Mouse (Mus musculus): ENCODE data around the gene Rps11. TPM values are rescaled to one million over a fixed set of nuclear protein-coding genes. Genes with fewer than 3 reads are reported as not detected.

Gene Rps11
- polyA plus RNA-seq, 1 experiment from 2014 or later, result 960 TPM

DNA sequence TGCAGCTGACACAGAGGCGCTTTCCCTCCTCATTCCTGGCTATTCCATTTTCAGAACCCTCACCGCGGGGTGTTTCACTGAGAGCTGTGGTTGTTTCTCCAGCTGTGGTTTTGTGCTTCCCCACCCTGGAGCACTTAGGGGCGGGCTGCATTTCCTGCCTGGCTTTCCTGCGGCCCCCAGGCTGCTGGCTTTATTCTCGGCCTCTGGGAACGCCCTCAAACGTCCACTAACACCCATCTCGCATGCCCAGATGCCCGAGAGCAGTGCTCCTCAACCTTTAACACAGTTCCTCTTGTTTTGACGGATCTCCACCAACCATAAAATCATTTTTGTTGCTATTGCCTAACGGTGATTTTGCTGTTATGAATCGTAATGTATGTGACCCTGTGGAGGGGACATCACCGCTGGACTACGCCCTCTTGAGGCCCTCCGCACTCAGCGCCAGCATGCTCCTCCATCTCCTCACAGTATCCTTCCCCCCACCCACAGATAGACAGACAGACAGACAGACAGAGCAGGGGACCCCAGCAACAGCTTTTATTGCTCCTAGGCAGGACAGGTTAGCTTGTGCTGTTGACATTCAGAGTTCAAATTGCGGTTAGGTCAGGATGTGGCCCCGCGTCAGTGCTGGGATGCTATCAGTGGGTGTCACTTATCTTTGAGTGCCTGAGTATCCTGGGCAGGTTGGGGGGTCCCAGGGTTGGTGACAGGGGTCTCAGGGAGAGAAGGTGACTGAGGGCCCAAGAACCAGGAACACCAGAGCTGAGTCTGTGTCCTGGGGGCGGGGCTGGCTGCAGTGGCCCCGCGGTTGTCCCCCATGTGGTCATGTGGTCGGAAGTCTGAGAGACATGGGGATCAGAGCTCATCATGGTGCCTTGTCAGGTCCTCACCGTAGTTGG lies 41.6 kb downstream of the Rps11 start:
- DNase-seq (peak; percentile 24), ATAC-seq (ENCODE audit: low FRiP score, low TSS enrichment) (no peak)
- Histone ChIP-seq H3K4me3 (replicated peaks; ENCODE audit: low read depth, low read length) (no peak overlapping the region), H3K4me1 (ENCODE audit: control insufficient read depth, insufficient read depth, low read length) (no peaks in the 10 kb centered on the region), H3K27me3 (ENCODE audit: control insufficient read depth, insufficient read depth, low read length) (no peaks in the 10 kb centered on the region), H3K36me3 (ENCODE audit: control insufficient read depth, insufficient read depth, low read length) (peaks cover 10% of the 10 kb centered on the region), H3K4me2 (ENCODE audit: low read length) (no peak overlapping the region), H3K9me3 (ENCODE audit: control insufficient read depth, low read length) (no peaks in the 10 kb centered on the region), H3K27ac (replicated peaks; ENCODE audit: low read depth, low read length) (peak overlapping the region; percentile 49; the same call in 1 of the 2 replicates), H3K9ac (replicated peaks; ENCODE audit: low read length) (0 out of 2 replicates have a peak overlapping the region, but pooled peaks have one; percentile 12)
- 80% methylated on average over 25 of the region's 25 CpGs for WGBS

DNA sequence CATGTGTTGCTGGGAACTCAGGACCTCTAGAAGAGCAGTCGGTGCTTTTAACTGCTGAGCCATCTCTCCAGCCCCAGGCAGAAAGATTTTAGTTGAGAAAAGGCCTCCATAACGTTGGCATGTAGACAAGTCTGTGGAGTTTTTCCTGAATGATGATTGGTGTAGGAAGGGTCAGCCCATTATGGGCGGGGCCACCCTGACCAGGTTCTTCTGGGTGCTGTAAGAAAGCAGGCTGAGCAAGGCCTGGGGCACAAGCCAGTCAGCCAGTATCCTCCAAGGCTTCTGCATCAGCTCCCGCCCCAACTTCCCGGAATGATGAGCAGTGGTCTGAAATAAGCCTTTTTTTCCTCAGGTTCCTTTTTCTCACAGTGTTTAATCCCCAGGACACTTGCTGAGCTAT lies 43.2 kb downstream of the Rps11 start:
- DNase-seq, result no peak
- 47% methylated on average over 5 of the region's 5 CpGs for WGBS

DNA sequence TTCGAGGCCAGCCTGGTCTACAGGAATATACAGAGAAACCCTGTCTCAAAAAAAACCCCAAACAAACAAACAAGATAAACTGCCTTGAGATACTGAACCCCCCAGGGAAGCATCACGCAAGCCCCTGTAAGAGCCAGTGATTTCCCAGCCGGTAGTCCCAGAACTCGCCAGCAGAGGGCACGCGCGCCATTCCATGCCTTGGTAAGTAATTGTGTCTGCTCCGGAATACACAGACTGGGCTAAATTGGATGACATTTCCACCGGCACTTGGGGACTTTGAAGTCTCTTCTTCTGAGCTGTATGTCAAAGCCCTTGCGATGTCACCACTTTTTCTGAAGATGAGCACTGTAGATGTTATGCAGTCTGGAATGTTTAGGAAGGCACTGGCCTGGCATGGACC lies 44.4 kb downstream of the Rps11 start:
- no peak overlapping the region for H3K9ac ChIP-seq (replicated peaks; ENCODE audit: low read length)
- no peak overlapping the region for H3K4me3 ChIP-seq (replicated peaks; ENCODE audit: low read depth, low read length)
- H3K36me3 ChIP-seq (ENCODE audit: control insufficient read depth, insufficient read depth, low read length), result peaks cover 30% of the 10 kb centered on the region
- no peaks in the 10 kb centered on the region for H3K9me3 ChIP-seq (ENCODE audit: control insufficient read depth, low read length)
- no peak overlapping the region for H3K4me2 ChIP-seq (ENCODE audit: low read length)
- H3K27me3 ChIP-seq (ENCODE audit: control insufficient read depth, insufficient read depth, low read length), result no peaks in the 10 kb centered on the region
- no peak overlapping the region for H3K27ac ChIP-seq (replicated peaks; ENCODE audit: low read depth, low read length)
- 0% methylated on average over 10 of the region's 10 CpGs for WGBS
- no peaks in the 10 kb centered on the region for H3K4me1 ChIP-seq (ENCODE audit: control insufficient read depth, insufficient read depth, low read length)
- ATAC-seq (ENCODE audit: low FRiP score, low TSS enrichment) (peak; percentile 41; the same call in 1 of the 2 replicates), DNase-seq (peak; percentile 95)

More for the DNA sequence above, 43.2 kb downstream of the Rps11 start:
- Histone ChIP-seq H3K27ac (replicated peaks; ENCODE audit: low read depth, low read length) (no peak overlapping the region), H3K4me3 (replicated peaks; ENCODE audit: low read depth, low read length) (no peak overlapping the region), H3K27me3 (ENCODE audit: control insufficient read depth, insufficient read depth, low read length) (no peaks in the 10 kb centered on the region), H3K9me3 (ENCODE audit: control insufficient read depth, low read length) (no peaks in the 10 kb centered on the region), H3K4me2 (ENCODE audit: low read length) (no peak overlapping the region), H3K4me1 (ENCODE audit: control insufficient read depth, insufficient read depth, low read length) (no peaks in the 10 kb centered on the region), H3K9ac (replicated peaks; ENCODE audit: low read length) (no peak overlapping the region), H3K36me3 (ENCODE audit: control insufficient read depth, insufficient read depth, low read length) (peaks cover 18% of the 10 kb centered on the region; the same call in 1 of the 2 replicates)
- no peak for ATAC-seq (ENCODE audit: low FRiP score, low TSS enrichment)

DNA sequence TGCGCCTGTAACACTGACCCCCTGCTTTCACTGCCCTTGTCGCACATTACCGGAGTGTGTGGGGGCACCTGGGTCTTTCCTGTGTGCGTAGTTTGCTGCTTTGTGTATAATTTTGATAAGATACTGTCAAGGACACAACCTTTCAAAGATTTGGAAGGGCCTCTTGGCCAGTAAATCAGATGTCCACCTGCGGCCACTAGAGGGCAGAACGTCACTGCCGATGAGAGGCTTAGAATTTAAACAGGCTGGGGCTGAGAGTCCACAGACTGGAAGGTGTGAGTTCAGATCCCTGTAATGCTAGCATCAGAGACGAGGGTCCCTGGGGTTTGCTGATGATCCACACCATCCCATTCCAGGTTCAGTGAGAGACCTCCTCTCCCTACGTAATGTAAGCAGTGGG lies 45.7 kb downstream of the Rps11 start:
- 40% methylated on average over 9 of the region's 9 CpGs for WGBS
- H3K27ac ChIP-seq (replicated peaks; ENCODE audit: low read depth, low read length), result no peak overlapping the region
- H3K4me3 ChIP-seq (replicated peaks; ENCODE audit: low read depth, low read length), result no peak overlapping the region
- no peaks in the 10 kb centered on the region for H3K4me1 ChIP-seq (ENCODE audit: control insufficient read depth, insufficient read depth, low read length)
- H3K27me3 ChIP-seq (ENCODE audit: control insufficient read depth, insufficient read depth, low read length), result no peaks in the 10 kb centered on the region
- H3K9me3 ChIP-seq (ENCODE audit: control insufficient read depth, low read length), result no peaks in the 10 kb centered on the region
- no peak overlapping the region for H3K9ac ChIP-seq (replicated peaks; ENCODE audit: low read length)
- DNase-seq (peak; percentile 85), ATAC-seq (ENCODE audit: low FRiP score, low TSS enrichment) (no peak; the same call in 1 of the 2 replicates)
- H3K4me2 ChIP-seq (ENCODE audit: low read length), result no peak overlapping the region
- H3K36me3 ChIP-seq (ENCODE audit: control insufficient read depth, insufficient read depth, low read length), result peaks cover 33% of the 10 kb centered on the region

DNA sequence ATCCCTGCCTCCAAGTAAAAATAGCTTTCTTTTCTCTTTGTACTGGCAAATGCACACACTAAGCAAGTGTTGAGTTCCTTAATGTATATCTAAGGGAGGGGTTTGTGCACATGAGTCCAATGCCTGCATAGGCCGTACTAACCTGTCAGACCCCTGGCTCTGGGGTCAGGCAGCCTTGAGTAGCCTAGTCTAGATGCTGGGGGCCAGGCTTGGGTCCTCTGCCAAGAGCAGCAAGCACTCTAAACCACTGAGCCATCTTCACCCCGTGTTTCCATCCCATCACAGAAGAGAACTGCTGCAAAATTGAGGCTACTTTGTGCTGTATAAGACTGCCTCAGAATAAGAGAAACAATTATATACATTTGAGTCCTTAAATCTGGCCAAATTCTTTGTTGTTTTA lies 46.4 kb downstream of the Rps11 start:
- 92% methylated on average over 2 of the region's 2 CpGs for WGBS
- no peak overlapping the region for H3K4me2 ChIP-seq (ENCODE audit: low read length)
- no peak for DNase-seq
- H3K36me3 ChIP-seq (ENCODE audit: control insufficient read depth, insufficient read depth, low read length), result peaks cover 33% of the 10 kb centered on the region
- H3K27ac ChIP-seq (replicated peaks; ENCODE audit: low read depth, low read length), result no peak overlapping the region
- no peaks in the 10 kb centered on the region for H3K4me1 ChIP-seq (ENCODE audit: control insufficient read depth, insufficient read depth, low read length)
- no peak overlapping the region for H3K9ac ChIP-seq (replicated peaks; ENCODE audit: low read length)
- no peaks in the 10 kb centered on the region for H3K9me3 ChIP-seq (ENCODE audit: control insufficient read depth, low read length)
- no peak overlapping the region for H3K4me3 ChIP-seq (replicated peaks; ENCODE audit: low read depth, low read length)
- H3K27me3 ChIP-seq (ENCODE audit: control insufficient read depth, insufficient read depth, low read length), result no peaks in the 10 kb centered on the region
- ATAC-seq (ENCODE audit: low FRiP score, low TSS enrichment), result no peak

DNA sequence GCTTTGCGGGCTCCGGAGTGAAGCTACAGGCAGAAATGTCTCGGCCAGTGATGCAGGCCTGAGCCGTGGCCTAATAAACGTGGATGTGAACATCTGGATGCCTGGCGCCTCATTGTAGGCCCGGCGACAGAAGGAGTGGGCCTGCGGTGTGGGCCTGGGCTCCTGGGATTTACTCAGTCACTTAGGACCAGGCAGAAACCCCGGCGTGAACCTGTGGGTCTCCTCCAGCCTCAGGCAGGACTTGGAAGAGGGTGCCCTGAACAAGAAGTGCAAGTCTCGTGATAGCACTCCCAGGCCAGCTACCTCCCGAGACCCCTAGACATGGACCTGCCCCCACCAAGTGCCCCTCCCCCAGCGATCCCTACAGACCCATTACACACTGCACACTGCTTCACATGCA lies 46.9 kb downstream of the Rps11 start:
- no peaks in the 10 kb centered on the region for H3K4me1 ChIP-seq (ENCODE audit: control insufficient read depth, insufficient read depth, low read length)
- H3K4me2 ChIP-seq (ENCODE audit: low read length), result no peak overlapping the region
- no peak overlapping the region for H3K27ac ChIP-seq (replicated peaks; ENCODE audit: low read depth, low read length)
- ATAC-seq (ENCODE audit: low FRiP score, low TSS enrichment) (no peak), DNase-seq (no peak)
- peaks cover 33% of the 10 kb centered on the region for H3K36me3 ChIP-seq (ENCODE audit: control insufficient read depth, insufficient read depth, low read length)
- no peaks in the 10 kb centered on the region for H3K9me3 ChIP-seq (ENCODE audit: control insufficient read depth, low read length)
- H3K27me3 ChIP-seq (ENCODE audit: control insufficient read depth, insufficient read depth, low read length), result no peaks in the 10 kb centered on the region
- no peak overlapping the region for H3K9ac ChIP-seq (replicated peaks; ENCODE audit: low read length)
- no peak overlapping the region for H3K4me3 ChIP-seq (replicated peaks; ENCODE audit: low read depth, low read length)
- 89% methylated on average over 14 of the region's 14 CpGs for WGBS

DNA sequence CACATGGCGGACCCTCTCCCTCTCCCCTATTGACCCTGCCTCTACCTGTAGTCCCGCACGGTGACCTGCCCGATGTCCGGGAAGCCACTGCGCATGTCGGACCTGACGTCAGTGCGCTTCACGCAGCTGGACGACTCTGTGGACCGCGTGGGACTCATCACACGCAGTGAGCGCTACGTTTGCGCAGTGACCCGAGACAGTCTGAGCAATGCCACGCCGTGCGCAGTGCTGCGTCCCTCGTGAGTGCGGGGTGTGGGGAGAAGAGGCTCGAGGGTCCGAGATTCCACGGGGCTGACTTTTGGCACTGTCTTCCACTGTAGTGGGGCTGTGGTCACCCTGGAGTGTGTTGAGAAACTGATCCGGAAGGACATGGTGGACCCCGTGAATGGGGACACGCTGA lies 47.7 kb downstream of the Rps11 start:
- no peaks in the 10 kb centered on the region for H3K27me3 ChIP-seq (ENCODE audit: control insufficient read depth, insufficient read depth, low read length)
- ATAC-seq (ENCODE audit: low FRiP score, low TSS enrichment), result no peak
- H3K9ac ChIP-seq (replicated peaks; ENCODE audit: low read length), result no peak overlapping the region
- no peaks in the 10 kb centered on the region for H3K9me3 ChIP-seq (ENCODE audit: control insufficient read depth, low read length)
- no peak overlapping the region for H3K4me2 ChIP-seq (ENCODE audit: low read length)
- H3K27ac ChIP-seq (replicated peaks; ENCODE audit: low read depth, low read length), result no peak overlapping the region
- 92% methylated on average over 30 of the region's 30 CpGs for whole genome bisulfite sequencing
- peaks cover 33% of the 10 kb centered on the region for H3K36me3 ChIP-seq (ENCODE audit: control insufficient read depth, insufficient read depth, low read length)
- H3K4me1 ChIP-seq (ENCODE audit: control insufficient read depth, insufficient read depth, low read length), result no peaks in the 10 kb centered on the region
- no peak for DNase-seq
- H3K4me3 ChIP-seq (replicated peaks; ENCODE audit: low read depth, low read length), result no peak overlapping the region

DNA sequence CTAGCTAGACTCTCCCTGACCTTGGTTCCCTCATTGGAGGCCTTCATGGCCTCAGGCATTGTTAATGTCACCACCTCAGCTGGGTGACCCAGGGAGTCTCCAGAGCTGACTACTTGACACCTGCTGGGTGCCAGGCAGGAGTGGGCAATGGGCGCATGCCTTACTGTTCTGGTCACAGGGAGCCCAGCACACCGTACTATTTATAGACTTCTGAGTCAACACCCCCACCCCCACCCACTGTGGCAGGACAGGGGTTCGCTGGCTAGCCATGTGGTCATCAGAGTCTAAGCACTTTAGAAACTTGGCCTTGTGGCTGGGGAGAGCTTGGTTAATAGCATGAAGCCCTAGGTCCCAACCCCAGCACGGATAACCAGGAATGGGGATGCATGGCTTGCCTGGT lies 48.8 kb downstream of the Rps11 start:
- Histone ChIP-seq H3K4me3 (replicated peaks; ENCODE audit: low read depth, low read length) (no peak overlapping the region), H3K27ac (replicated peaks; ENCODE audit: low read depth, low read length) (no peak overlapping the region), H3K36me3 (ENCODE audit: control insufficient read depth, insufficient read depth, low read length) (peaks cover 33% of the 10 kb centered on the region), H3K4me2 (ENCODE audit: low read length) (no peak overlapping the region), H3K27me3 (ENCODE audit: control insufficient read depth, insufficient read depth, low read length) (no peaks in the 10 kb centered on the region), H3K9ac (replicated peaks; ENCODE audit: low read length) (no peak overlapping the region), H3K9me3 (ENCODE audit: control insufficient read depth, low read length) (no peaks in the 10 kb centered on the region), H3K4me1 (ENCODE audit: control insufficient read depth, insufficient read depth, low read length) (no peaks in the 10 kb centered on the region)
- no peak for DNase-seq
- no peak for ATAC-seq (ENCODE audit: low FRiP score, low TSS enrichment)
- WGBS, result 89% methylated on average over 4 of the region's 4 CpGs

DNA sequence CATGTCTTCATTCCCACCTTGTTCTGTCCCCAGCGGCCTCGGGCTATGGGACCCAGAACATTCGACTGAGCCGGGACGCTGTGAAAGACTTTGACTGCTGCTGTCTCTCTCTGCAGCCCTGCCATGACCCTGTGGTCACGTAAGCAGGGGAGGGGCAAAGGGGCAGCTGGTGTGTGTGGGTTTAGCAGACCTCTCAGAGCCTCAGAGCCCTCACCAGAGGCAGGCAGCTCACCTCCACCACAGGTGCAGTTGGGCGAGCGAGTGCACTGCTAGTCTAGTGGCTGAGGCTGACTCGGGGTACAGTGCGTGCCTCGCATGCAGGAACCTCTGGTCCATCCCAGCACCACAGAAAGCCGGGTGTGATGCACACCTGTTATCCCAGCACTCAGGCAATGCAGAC lies 50.3 kb downstream of the Rps11 start:
- H3K4me1 ChIP-seq (ENCODE audit: control insufficient read depth, insufficient read depth, low read length), result no peaks in the 10 kb centered on the region
- WGBS, result 87% methylated on average over 12 of the region's 12 CpGs
- DNase-seq, result no peak

More for the DNA sequence above, 50.3 kb downstream of the Rps11 start:
- Histone ChIP-seq H3K4me3 (replicated peaks; ENCODE audit: low read depth, low read length) (no peak overlapping the region), H3K27ac (replicated peaks; ENCODE audit: low read depth, low read length) (no peak overlapping the region), H3K4me2 (ENCODE audit: low read length) (no peak overlapping the region), H3K27me3 (ENCODE audit: control insufficient read depth, insufficient read depth, low read length) (no peaks in the 10 kb centered on the region), H3K36me3 (ENCODE audit: control insufficient read depth, insufficient read depth, low read length) (peaks cover 33% of the 10 kb centered on the region), H3K9ac (replicated peaks; ENCODE audit: low read length) (no peak overlapping the region), H3K9me3 (ENCODE audit: control insufficient read depth, low read length) (no peaks in the 10 kb centered on the region)
- no peak for ATAC-seq (ENCODE audit: low FRiP score, low TSS enrichment)
